Mouse (Mus musculus) heart, embryonic 11.5 days (tissue): Measurements from ENCODE around the gene Pcgf2. TPM values are rescaled to one million over a fixed set of nuclear protein-coding genes. Genes with fewer than 3 reads are reported as not detected.

Experiments used
- ATAC-seq: fragments of 200-750 bp; cut with Nextera tagmentation; replicated peaks from 2 replicates; pipeline ENCODE4 v1.8.0; 2017; ENCODE audit warnings: moderate library complexity; ENCODE audit not compliant: insufficient number of reproducible peaks, low FRiP score, low TSS enrichment
- H3K27ac ChIP-seq: fragments of 300-500 bp; sonication (generic); 2 replicates; pipeline ENCODE4 v1.5.1; 2014; ENCODE audit warnings: mild to moderate bottlenecking, low read depth, low read length
- H3K27me3 ChIP-seq: fragments of 300-500 bp; sonication (generic); 2 replicates; pipeline ENCODE4 v1.6.1; 2014; ENCODE audit warnings: mild to moderate bottlenecking, low read length, mixed read lengths; ENCODE audit not compliant: control insufficient read depth, insufficient read depth
- H3K36me3 ChIP-seq: fragments of 300-500 bp; sonication (generic); 2 replicates; pipeline ENCODE4 v1.6.1; 2014; ENCODE audit warnings: mild to moderate bottlenecking, low read length, moderate library complexity, mixed read lengths; ENCODE audit not compliant: control insufficient read depth, insufficient read depth
- H3K4me1 ChIP-seq: fragments of 300-500 bp; sonication (generic); 2 replicates; pipeline ENCODE4 v1.6.1; 2014; ENCODE audit warnings: low read length; ENCODE audit not compliant: control insufficient read depth, insufficient read depth
- H3K4me2 ChIP-seq: fragments of 300-500 bp; sonication (generic); 2 replicates; pipeline ENCODE4 v1.6.1; 2014; ENCODE audit warnings: mild to moderate bottlenecking, moderate library complexity
- H3K4me3 ChIP-seq: fragments of 300-500 bp; sonication (generic); 2 replicates; pipeline ENCODE4 v1.5.1; 2014; ENCODE audit warnings: low read depth, low read length
- H3K9ac ChIP-seq: fragments of 300-500 bp; sonication (generic); 2 replicates; pipeline ENCODE4 v1.6.1; 2014; ENCODE audit warnings: mild to moderate bottlenecking, low read depth, low read length, moderate library complexity
- H3K9me3 ChIP-seq: fragments of 300-500 bp; sonication (generic); replicated peaks from 2 replicates; pipeline ENCODE4 v1.6.1; 2016; ENCODE audit warnings: low read length; ENCODE audit not compliant: control insufficient read depth
- WGBS: fragments of 180-500 bp; shearing (Covaris S2); extraction: QIAGEN DNeasy Blood & Tissue Kit; methylation state at CpG from one replicate; pipeline ENCODE4 v1.1.7; 2014; ENCODE audit not compliant: insufficient replicate concordance; 5-methylcytosine and 5-hydroxymethylcytosine counted together
- polyA plus RNA-seq: library from polyadenylated mRNA; unstranded; fragments of >200 nt; fragmentation: Nextera tagmentation; extraction: Ambion mirVana; gene quantifications from 2 replicates; pipeline ENCODE4 v1.2.1, GENCODE M21; 2014

The Pcgf2 gene
- polyA plus RNA-seq, 1 experiment from 2014 or later = 16.4 TPM

DNA sequence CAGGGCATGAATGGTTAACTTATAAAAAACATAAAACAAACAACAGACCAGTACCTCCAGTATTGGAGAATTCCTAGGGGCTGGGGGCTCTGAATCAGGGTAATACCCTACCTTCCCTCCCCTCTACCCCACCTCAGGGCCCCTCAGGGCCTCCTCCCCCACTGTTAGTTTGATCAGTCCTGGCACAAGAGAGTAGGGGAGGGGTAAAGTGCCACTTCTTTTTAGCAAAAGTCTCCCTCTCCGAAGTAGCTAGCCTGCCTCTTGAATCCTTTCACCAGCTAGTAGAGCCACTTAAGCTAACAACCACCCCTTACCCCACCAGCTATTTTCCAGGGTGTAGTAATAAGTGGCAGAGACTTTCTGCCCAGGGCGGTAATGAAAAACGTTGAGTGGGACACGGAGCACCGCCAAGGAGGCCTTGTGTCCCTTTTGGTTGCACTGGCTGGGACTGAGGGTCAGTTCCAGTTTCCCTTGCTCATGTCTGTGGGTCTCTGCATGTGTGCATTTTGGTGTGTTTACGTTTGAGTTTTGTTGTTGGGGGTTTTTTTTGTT lies 17.7 kb downstream of the Pcgf2 start:
- Histone ChIP-seq H3K4me1 (peaks cover 10% of the 10 kb centered on the region), H3K27me3 (no peaks in the 10 kb centered on the region), H3K27ac (no peak overlapping the region), H3K4me2 (no peak overlapping the region), H3K36me3 (peaks cover 23% of the 10 kb centered on the region), H3K9ac (no peak overlapping the region), H3K4me3 (no peak overlapping the region), H3K9me3 (no peaks in the 10 kb centered on the region)
- no peak for ATAC-seq
- WGBS = 66% methylated on average over 6 of the region's 6 CpGs

DNA sequence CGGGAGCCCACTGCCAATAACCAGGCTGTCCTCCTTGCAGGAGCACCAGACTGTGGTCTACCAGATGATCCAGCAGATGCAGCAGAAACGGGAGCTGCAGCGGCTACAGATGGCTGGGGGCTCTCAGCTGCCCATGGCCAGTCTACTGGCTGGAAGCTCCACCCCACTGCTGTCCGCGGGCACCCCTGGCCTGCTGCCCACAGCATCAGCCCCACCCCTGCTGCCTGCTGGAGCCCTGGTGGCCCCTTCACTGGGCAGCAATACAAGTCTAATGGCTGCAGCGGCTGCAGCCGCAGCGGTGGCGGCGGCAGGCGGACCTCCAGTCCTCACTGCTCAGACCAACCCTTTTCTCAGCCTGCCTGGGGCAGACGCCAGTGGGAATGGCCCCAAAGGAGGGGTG lies 19.9 kb downstream of the Pcgf2 start:
- Histone ChIP-seq H3K36me3 (peaks cover 33% of the 10 kb centered on the region), H3K9ac (peak overlapping the region; percentile 34; the same call in 1 of the 2 replicates), H3K4me2 (no peak overlapping the region), H3K4me1 (peaks cover 7% of the 10 kb centered on the region), H3K27me3 (no peaks in the 10 kb centered on the region), H3K4me3 (no peak overlapping the region), H3K9me3 (no peaks in the 10 kb centered on the region), H3K27ac (no peak overlapping the region)
- ATAC-seq = no peak
- WGBS = 86% methylated on average over 12 of the region's 12 CpGs

DNA sequence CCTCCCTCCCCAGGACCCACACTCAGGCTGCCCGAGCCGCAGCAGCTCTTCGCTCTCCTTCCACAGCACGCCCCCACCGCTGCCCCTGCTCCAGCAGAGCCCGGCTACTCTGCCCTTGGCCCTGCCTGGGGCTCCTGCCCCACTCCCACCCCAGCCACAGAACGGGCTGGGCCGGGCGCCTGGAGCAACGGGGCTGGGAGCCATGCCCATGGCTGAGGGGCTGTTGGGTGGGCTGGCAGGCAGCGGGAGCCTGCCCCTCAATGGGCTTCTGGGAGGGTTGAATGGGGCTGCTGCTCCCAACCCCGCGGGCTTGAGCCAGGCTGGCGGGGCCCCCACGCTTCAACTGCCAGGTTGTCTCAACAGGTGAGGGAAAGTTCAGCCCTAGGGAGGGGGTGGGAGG lies 22.0 kb downstream of the Pcgf2 start:
- Histone ChIP-seq H3K9me3 (no peaks in the 10 kb centered on the region), H3K27me3 (no peaks in the 10 kb centered on the region), H3K4me3 (no peak overlapping the region), H3K27ac (no peak overlapping the region), H3K4me1 (peaks cover 7% of the 10 kb centered on the region), H3K4me2 (no peak overlapping the region), H3K36me3 (peaks cover 43% of the 10 kb centered on the region), H3K9ac (no peak overlapping the region)
- 84% methylated on average over 12 of the region's 15 CpGs for WGBS
- no peak for ATAC-seq

DNA sequence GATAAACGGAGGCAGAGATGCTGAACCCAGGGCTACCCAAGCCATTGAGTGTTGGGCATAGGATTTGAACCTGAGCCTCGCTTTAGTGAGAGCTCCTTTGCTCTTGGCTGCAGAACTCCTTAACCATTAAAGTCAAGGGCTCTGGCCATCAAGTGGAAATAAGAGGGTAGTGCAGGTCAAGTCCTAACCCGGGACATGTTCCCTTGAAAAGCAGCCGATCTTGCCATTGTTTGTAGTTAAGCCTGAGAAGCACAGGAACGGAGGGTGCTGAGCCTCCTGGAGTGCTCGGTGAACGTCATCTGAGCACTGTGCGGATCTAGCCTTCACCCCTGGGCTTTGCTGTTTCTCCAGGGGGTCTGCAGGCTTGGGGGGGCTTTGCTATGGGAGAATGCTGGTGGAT lies 22.5 kb downstream of the Pcgf2 start:
- H3K9me3 ChIP-seq = no peaks in the 10 kb centered on the region
- no peak overlapping the region for H3K4me3 ChIP-seq
- H3K4me2 ChIP-seq = no peak overlapping the region
- no peak overlapping the region for H3K9ac ChIP-seq
- 66% methylated on average over 8 of the region's 8 CpGs for WGBS
- H3K27ac ChIP-seq = no peak overlapping the region
- no peaks in the 10 kb centered on the region for H3K27me3 ChIP-seq
- peaks cover 7% of the 10 kb centered on the region for H3K4me1 ChIP-seq
- peaks cover 48% of the 10 kb centered on the region for H3K36me3 ChIP-seq
- ATAC-seq = no peak

DNA sequence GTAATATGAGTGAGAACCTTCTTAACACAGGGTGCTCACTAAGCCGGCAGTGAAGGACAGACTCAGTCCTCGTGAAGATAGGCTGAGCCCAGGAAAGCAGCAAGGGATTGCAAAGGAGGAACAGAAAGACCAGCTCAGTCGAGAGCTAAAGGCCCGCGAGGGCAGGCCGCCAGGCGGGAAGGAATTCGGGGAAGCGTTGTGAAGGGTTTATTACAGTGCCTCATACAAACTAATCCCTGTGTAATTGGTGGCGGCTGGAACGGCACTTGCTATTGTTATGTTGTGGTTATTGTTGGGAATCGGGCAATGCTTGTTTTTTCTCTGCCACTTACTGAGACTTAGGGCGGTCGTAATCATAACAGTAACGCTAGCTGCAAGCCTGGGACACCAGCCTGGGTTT lies 22.9 kb downstream of the Pcgf2 start:
- no peak for ATAC-seq
- Histone ChIP-seq H3K27me3 (no peaks in the 10 kb centered on the region), H3K4me3 (no peak overlapping the region), H3K4me2 (no peak overlapping the region), H3K9me3 (no peaks in the 10 kb centered on the region), H3K9ac (no peak overlapping the region), H3K27ac (no peak overlapping the region), H3K36me3 (peaks cover 51% of the 10 kb centered on the region), H3K4me1 (peaks cover 7% of the 10 kb centered on the region)
- 79% methylated on average over 15 of the region's 15 CpGs for WGBS

DNA sequence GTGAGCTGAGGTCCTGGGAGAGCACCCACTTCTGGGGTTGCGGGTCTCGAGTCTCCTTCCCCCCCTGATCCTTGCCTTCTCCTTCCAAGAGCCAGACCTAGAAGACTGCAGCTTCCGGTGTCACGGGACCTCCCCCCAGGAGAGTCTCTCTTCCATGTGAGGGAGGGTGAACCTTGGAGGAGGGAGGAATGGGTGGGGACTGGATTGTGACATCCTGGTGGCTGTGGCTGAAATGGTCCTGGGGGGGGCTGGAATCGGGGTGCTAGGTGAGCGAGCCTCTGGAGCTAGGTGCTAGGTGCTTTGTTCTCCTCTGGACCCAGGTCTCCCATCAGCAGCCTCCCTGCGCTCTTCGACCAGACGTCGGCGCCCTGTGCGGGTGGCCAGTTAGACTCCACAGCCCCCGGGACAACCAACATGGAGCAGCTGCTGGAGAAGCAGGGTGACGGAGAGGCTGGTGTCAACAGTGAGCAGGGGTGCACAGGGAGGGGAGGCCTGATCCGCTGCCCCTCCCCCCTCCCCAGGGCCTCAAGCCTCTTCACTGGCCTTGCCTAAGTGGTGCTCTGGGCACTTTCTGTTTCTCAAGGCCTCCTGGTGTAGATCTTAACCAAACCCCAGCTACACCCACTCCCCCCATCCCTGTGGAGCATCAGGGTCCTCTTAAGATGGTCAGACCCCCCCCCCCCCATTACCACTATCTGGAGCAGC lies 24.1 kb downstream of the Pcgf2 start:
- H3K27me3 ChIP-seq = no peaks in the 10 kb centered on the region
- H3K4me3 ChIP-seq = no peak overlapping the region
- peaks cover 53% of the 10 kb centered on the region for H3K36me3 ChIP-seq
- H3K9ac ChIP-seq = no peak overlapping the region
- H3K9me3 ChIP-seq = no peaks in the 10 kb centered on the region
- WGBS = 63% methylated on average over 15 of the region's 15 CpGs
- ATAC-seq = no peak
- H3K4me1 ChIP-seq = peaks cover 4% of the 10 kb centered on the region
- no peak overlapping the region for H3K27ac ChIP-seq
- no peak overlapping the region for H3K4me2 ChIP-seq

DNA sequence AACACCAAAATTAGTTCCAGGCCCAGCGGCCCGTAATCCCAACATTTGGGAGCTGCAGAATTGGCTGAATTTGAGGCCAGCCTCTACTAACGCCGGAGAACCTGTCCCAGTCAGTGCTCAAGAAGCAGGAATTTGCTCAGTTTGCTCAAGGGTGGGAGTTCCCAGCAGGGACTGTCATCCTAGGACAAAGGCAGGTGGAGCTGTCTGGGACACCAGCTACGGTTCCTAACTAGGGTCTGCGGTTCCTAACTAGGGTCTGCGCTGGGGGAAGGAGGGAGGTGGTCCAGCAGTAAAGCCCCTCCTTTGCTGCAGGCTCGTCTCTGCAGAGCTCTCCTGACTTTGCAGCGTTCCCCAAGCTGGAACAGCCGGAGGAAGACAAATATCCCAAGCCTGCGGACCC lies 27.1 kb downstream of the Pcgf2 start:
- Histone ChIP-seq H3K4me1 (peaks cover 33% of the 10 kb centered on the region), H3K36me3 (peaks cover 52% of the 10 kb centered on the region)
- 87% methylated on average over 11 of the region's 11 CpGs for WGBS

DNA sequence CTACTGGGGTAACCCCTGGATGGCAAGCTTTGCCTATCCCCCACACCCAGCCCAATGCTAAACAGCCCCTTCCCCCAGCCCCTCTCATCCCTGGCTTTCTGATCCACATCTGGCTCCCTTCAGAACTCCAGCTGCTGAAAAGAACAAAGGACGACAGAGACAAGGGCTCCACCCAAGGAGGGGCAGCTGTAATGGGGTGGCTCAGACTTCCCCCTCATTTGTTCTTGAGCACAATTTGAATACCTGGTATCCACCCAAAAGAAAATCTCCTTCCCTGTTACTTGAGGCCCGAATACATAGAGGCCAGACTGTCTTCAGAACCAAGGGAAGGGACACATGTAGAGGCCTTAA lies 29.1 kb downstream of the Pcgf2 start:
- no peak overlapping the region for H3K9ac ChIP-seq
- H3K36me3 ChIP-seq = peaks cover 45% of the 10 kb centered on the region
- H3K9me3 ChIP-seq = no peaks in the 10 kb centered on the region
- no peak overlapping the region for H3K27ac ChIP-seq
- H3K4me1 ChIP-seq = peaks cover 34% of the 10 kb centered on the region
- no peaks in the 10 kb centered on the region for H3K27me3 ChIP-seq
- no peak for ATAC-seq
- no peak overlapping the region for H3K4me3 ChIP-seq
- 55% methylated on average over 2 of the region's 2 CpGs for WGBS
- no peak overlapping the region for H3K4me2 ChIP-seq

More for the DNA sequence above, 27.1 kb downstream of the Pcgf2 start:
- H3K9ac ChIP-seq = no peak overlapping the region
- no peak overlapping the region for H3K27ac ChIP-seq
- no peak overlapping the region for H3K4me3 ChIP-seq
- no peaks in the 10 kb centered on the region for H3K27me3 ChIP-seq
- no peak overlapping the region for H3K4me2 ChIP-seq
- no peak for ATAC-seq
- H3K9me3 ChIP-seq = no peaks in the 10 kb centered on the region
